Mouse (Mus musculus) lung, postnatal 0 days (tissue): ENCODE results near the gene Fbxw8.

Experiments
- CTCF ChIP-seq: IDR thresholded peaks from 2 replicates; pipeline ENCODE4 v1.5.1; 2016; ENCODE audit warnings: antibody characterized with exemption, mild to moderate bottlenecking
- EP300 ChIP-seq: IDR thresholded peaks from 2 replicates; pipeline ENCODE4 v1.6.1; 2016; ENCODE audit warnings: antibody characterized with exemption, mild to moderate bottlenecking, control low read depth

DNA sequence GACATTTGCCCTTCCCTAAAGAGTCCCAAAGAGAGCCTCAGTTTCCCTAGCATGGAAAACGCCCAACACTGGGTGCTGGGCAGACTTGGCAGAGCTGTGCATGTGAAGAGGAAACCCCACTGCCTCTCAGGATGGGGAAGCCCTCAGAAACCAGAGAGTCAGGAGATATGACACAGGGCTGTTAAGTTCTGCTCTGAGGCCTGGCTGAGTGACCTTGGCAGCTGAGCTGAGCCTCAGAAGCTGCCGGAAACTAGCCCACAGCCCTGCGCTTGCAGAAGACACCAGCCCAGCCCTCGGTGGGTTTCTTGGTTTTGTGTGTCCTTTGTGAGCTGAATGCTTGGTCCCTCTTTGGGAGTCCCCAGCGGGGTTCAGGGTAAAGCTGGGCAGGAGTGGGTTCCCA lies 106.3 kb downstream of the Fbxw8 start:
- TF ChIP-seq EP300 (no peak), CTCF (no peak)
